Mouse (Mus musculus) heart, adult 8-10 months (tissue): ENCODE measurements at regions not wholly inside any gene's neighbourhood (a gene's known extent, or its start where the extent isn't known, plus 50 kb on each side); places are given as distances from the start of the nearest gene placed in this dataset.

Source experiments
- DNase-seq: peaks from one replicate; pipeline ENCODE4 v3.0.0; 2022; ENCODE audit warnings: low spot score

- DNase-seq, result no peak
Observed at GRCm38 (mm10) chr13:44243211-44243610, 458.6 kb downstream of the Cd83 start.

DNA sequence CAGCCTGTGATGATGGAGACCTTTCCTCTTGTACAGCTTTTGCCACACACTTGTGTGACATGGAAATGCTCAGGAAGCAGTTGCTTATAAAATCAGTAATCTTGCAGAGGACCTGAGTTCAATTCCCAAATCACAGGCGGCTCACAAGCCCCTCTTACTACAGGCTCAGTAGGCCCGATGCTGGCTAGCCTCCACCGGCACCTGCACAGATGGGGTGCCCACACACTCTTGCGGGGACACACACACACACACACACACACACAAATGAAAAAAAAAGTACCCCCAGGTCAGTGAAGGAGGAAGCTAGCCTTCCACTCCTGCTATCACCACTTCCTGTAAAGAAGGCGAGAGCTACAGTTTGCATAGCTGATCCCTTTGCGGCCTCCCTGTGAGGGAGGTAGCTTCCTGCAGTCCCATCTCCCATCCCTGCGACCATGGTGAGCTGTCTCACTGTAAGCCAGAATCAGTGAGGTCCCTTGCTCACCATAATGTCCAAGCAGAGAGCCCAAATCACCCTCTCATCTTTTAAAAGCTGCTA is 462.2 kb downstream of the Cd83 start:
- DNase-seq, result no peak

- no peak for DNase-seq
Observed at GRCm38 (mm10) chr13:44247861-44248260, 463.3 kb downstream of the Cd83 start.

DNA sequence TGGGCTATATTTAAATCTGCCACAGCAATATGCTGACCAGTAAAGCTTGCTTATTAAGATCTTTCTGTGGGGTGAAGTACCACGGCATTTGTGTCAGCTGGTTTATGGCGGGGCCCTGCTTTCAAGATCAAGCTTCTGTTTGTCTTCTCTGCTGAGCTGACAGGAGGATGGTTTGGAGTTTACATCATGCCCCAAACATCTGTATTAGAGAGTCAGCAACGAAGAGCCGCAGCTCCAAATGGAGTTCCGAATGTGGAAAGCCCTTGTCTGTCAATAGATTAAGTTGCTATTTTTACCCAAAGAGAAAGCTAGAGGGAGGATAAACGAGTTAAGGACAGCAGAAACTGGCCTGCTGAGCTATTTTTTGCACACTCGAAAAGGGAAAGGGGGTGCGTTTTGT is 463.8 kb downstream of the Cd83 start:
- DNase-seq, result peak; percentile 67

DNA sequence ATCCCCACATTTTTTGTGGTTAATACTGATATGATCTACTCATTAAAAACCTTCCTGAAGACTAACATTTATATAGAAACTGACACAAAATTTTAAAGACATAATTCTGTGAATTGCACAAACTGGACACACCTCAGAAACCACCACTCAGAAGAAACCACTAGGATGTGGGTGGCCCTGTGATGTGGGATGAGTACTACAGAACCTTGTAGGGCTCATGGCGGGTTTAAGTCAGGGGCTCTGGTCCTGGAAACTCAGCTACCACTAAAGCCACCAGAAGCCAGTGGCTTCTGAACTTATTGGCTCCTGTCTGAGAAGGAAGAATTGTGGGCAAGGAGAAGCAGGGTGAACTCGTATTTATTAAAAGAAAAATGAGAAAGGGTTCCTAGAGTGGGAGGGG is 464.5 kb downstream of the Cd83 start:
- no peak for DNase-seq

DNA sequence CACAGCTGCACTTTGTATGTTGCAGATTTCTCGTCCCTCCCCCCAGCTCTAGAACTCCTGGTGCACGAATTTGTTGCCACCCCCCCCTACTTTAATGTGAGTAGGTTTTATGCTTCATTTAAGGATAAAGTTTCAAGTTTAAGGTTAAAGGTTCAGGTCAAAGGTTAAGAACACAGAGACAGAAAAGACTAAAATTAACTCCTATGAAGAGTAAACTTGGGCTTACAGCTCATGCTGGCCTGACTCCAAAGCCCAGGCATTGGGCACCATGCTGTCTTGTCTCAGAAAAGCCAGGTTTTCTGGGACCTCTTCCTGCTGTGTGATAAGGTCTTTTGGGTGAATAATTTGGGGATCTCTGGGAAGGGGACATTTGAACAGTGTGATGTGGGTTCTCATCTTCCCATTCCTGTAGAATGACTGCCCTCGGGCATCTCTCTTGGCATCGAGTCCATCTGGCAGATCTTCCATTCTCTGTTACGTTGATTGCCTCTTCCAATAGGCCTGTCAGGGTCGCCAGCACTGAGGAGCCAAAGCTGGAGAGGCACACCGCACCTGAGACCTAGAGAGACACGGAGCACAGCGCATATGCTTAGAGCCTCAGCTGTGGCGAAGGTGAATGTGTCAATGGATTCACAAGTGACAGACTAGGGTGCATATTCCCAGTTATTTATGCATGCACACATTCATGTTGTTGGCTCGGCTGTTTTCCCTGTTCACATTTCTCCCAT is 466.1 kb downstream of the Cd83 start:
- no peak for DNase-seq

GRCm38 (mm10) chr13:44251503-44251902 is 466.9 kb downstream of the Cd83 start:
- DNase-seq, result no peak

DNA sequence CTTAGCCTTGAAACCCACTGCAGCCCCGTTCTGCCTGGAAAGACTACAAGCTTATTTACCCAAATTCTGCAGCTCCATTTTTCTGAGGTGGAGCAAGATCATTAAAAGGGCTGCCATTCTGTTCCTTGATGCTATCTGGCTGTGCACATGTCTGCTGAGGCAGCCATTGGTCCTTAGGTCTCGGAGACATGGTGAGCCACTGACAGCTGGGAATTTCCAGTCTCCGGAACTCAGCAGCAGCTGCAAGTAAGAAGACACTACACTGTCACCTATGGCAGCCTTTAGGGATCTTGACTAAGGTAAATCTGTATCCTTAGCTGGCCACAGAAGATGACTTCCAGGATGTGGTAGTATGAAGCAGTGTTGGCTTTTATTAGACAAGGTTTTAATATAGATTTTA is 467.9 kb downstream of the Cd83 start:
- no peak for DNase-seq

- no peak for DNase-seq
Observed at GRCm38 (mm10) chr13:44258422-44258821, 470.9 kb upstream of the Jarid2 start.

- DNase-seq, result peak; percentile 74
Observed at GRCm38 (mm10) chr13:44260039-44260438, 469.2 kb upstream of the Jarid2 start.

DNA sequence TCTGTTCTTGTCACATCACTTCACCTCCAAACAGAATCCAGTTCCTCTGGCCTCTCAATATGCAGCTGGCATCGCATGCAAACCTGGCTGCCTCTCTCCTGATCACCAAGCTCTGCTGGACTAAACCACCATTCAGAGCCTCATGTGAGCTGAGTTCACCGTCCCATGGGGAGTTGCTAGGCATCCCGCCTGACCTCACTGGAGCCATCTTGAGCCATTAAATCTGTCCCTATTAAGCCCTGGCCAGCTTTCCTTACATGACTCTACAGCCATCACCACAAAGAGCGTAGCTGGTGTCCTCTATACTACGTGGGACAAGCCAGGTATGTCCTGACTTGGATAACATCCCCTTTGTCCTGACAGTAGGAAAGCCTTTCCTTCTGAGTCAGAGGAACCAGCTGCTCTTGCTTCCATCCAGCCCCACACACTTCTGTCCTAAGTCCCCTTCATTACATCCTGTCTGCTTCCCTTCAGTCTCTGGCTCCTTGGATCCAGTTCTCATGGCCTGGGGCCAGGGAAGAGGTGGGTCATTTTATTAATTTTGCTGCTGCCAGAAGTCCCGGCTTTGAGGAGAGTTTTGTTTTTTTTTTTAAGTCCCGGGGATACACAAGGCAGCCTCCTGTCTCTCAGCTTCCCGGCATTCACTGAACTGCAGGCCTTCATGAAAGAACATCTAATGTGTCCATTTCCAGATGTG is 468.5 kb upstream of the Jarid2 start:
- DNase-seq, result peak; percentile 87

GRCm38 (mm10) chr13:44272746-44273524 is 456.3 kb upstream of the Jarid2 start:
- no peak for DNase-seq

- DNase-seq, result no peak
Observed at GRCm38 (mm10) chr13:44277952-44278351, 451.3 kb upstream of the Jarid2 start.

- DNase-seq, result no peak
Observed at GRCm38 (mm10) chr13:44279036-44279435, 450.2 kb upstream of the Jarid2 start.

DNA sequence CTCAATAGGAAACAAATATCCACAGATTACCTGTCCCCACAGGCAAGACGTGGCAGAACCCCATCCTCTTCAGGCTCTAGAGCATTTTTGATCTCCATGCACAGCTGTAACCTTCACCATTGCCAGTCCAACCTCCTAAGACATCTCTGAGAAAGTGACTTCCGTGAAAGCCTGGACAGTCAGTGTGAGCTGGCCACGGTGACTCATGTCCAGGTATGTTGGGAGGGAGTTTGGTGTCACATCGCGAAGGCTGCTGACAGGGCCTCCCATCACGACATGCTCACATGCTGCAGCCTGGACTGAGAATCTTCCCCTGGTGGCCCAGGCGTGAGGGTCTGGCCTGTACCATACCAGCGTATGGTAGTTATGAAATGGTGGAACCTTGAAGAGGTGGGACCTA is 449.0 kb upstream of the Jarid2 start:
- DNase-seq, result no peak

- no peak for DNase-seq
Observed at GRCm38 (mm10) chr13:44281796-44282195, 447.5 kb upstream of the Jarid2 start.

DNA sequence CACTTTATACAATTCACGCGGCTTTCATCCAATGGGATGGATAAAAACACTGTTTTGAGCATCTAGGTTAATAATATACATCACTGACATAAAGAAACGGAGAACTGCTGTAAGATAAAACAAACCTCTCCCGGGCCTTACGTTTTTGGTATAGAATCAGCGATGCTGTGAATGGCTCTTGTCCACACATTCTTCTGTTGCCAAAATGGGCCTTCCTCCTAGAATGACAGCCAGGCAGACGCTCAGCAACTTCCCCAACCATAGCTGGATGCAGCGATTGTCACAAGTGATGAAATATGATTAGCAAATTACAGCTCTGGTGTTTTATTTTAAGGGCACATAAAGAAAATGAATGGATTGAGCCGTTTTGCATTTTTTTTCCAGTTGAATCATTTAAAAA is 447.0 kb upstream of the Jarid2 start:
- no peak for DNase-seq

GRCm38 (mm10) chr13:44282731-44283571 is 446.3 kb upstream of the Jarid2 start:
- no peak for DNase-seq

DNA sequence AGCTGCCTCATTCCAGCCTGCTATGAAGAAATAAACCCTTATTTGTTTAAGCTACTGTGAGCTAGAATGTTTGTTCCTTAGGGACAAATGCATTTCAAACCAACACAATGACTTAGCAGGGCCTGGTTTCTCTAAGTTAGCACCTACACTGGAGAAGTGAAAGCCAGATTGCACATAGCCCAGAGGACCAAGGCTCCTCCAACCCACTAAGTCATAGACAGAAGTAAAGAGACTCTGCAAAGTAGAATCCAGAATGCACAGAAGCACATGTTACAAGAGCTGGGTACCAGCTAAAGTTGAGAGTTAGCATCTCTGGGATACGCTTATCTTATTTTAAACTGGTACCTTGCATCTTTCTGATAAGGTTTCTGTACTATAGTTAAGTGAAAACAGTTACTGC is 443.4 kb upstream of the Jarid2 start:
- DNase-seq, result no peak

DNA sequence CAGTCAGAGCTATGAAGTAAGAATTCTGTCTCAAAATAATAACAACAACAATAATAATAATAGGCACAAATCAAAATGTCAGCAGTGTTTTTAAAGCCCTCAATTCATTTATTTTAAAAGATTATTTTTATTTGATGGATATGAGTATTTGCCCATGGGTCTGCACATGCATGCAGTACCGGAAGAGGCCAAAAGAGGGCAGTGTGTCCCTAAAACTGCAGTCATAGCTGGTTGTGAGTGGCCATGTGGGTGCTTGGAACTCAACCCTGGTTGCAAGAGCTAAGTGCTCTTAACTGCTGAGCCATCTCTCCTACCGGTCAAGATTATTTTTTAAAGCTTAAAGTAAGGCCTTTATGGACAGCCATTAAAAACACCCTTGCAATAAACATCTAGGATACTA is 439.1 kb upstream of the Jarid2 start:
- no peak for DNase-seq

DNA sequence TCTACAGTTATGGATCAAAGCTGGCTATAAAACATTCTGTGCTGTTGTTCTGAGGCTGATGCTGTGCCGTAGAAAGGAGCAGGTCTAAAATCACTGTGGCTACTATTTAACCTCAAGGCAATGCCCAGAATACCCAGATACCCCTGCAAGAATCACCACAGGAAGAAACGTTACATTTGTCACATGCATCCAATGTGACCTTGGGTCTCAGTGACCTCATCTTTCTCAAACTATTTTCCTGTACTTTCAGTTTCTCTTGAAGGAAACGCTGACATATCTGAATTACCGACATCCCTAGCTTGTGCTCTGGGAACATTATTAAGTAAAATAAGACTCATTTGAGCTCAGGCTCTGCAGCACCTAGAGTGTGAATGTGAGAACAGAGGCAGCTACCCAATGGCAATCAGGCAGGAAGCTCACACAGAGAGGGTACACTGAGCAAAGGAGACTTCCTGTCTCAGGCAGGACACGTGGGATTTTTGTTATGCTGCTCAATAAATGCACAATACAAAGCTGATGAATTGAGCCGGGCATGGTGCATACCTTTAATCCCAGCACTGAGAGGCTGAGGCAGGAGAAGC is 436.7 kb upstream of the Jarid2 start:
- no peak for DNase-seq
